Mouse (Mus musculus) megakaryocyte, embryonic 14.5 days (primary cell): ENCODE results near the gene Rpl31.

Experiments used
- FLI1 ChIP-seq: IDR thresholded peaks from 2 replicates; pipeline ENCODE4 v1.6.1; 2012; ENCODE audit warnings: low read length, inconsistent platforms, mixed read lengths
- GATA1 ChIP-seq: IDR thresholded peaks from 3 replicates; pipeline ENCODE4 v1.6.1; 2012; ENCODE audit warnings: mixed read lengths, low read length, inconsistent platforms, borderline replicate concordance

DNA sequence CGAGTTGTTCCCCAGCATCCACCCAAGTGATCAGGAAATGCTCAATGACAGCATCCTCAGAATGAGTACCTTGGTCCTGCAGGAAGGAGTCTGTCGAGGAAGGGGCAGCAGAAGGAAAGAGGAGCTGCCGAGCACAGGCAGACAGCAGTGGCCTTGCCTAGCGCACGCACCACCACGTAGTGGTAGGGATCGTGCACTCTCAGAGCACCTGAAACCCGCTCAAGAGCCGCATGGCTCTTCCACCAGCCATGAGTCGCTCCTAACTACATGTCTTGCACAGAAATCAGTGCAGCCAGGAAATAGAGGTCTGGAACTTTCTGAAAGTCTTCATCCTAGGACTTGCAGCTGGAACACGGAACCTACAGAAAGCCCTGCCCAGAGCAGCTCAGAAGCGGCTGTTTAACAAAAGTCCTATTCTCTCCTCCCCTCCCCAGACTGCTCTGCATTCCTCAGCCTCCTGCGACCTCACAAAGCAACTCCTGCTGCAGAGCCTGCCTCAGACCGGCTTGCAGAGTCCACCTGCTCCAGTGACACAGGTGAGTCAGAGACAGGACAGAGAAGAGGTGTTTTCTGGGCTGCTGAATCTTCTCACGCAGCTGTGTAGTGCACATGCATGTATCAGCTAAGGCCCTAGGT lies 32.0 kb upstream of the Rpl31 start:
- no peak for TF ChIP-seq FLI1
- TF ChIP-seq GATA1 = no peak
